Mouse (Mus musculus) right cerebral cortex, postnatal 10 days (tissue): ENCODE measurements around the gene Rcsd1.

ENCODE experiments used
- DNase-seq, 2 experiments: peaks; one replicate each; pipeline ENCODE4 v3.0.0; 2021; ENCODE audit warnings: low spot score in 2 of 2

Gene Rcsd1

DNA sequence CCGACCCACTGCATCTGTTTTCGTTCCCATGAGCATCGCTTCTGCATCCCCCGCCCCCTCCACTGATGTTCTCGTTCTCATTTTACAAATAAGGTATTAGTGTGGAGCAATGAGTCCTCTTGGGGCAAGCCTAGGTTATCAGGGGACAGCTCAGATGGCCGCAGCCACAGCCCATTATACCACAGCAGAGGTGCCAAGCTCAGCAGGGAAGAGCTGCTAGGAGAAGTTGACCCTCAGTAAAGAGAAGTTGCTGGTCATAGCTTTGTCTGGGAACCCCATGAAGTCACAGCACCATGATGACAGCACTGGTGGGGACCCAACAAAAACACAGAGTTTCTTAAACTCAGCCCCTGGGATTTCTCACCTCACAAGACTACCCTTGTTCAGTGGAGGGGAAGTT is 47.8 kb downstream of the Rcsd1 start:
- no peak for DNase-seq

- no peak for DNase-seq
These were observed 48.4 kb downstream of the Rcsd1 start for GRCm38 (mm10) chr1:165661191-165661590.

GRCm38 (mm10) chr1:165660774-165661173 is 48.8 kb downstream of the Rcsd1 start:
- peak; percentile 66 to 77 for DNase-seq

- peak; percentile 79 to 80 for DNase-seq
These were observed 51.0 kb downstream of the Rcsd1 start for GRCm38 (mm10) chr1:165658602-165659001.

DNA sequence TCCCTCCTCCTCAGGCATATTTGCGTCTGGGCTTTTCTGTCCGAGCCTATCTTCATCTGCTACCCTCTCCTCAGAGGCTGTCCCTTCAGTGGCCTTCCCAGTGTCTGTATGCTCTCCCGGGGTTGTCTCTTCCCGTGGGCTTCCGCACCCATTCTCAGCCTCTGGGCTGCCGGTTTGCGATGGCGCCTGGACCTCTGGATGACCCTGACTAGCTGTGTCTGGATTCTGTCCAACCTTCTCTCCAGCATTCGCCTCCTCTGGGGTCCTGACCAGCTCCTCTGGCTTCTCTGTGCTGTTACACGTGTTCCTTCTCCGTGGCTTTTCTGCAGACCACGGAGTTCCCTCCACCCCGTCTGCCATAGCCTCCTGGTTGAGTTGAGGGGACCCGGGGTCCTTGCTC is 54.1 kb downstream of the Rcsd1 start:
- DNase-seq, result no peak

DNA sequence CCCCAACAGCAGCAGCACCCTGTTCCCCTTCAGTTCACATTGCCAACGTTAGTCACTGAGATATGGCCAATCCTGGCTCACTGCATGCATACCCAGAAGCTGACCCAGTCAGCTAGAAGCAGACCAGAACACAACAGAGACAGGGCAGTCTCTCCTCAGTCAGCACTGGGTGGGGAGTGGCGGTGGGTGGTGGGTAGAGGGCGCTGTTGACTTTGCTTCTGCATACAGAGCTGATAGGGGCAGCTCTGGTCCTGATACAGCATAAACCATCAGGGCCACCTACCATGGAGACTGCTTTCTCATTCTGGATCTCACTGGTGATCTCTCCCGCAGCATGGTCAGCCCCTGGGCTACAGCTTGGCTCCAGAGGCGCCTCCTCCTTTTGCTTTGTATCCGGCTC is 54.5 kb downstream of the Rcsd1 start:
- DNase-seq, result no peak

DNA sequence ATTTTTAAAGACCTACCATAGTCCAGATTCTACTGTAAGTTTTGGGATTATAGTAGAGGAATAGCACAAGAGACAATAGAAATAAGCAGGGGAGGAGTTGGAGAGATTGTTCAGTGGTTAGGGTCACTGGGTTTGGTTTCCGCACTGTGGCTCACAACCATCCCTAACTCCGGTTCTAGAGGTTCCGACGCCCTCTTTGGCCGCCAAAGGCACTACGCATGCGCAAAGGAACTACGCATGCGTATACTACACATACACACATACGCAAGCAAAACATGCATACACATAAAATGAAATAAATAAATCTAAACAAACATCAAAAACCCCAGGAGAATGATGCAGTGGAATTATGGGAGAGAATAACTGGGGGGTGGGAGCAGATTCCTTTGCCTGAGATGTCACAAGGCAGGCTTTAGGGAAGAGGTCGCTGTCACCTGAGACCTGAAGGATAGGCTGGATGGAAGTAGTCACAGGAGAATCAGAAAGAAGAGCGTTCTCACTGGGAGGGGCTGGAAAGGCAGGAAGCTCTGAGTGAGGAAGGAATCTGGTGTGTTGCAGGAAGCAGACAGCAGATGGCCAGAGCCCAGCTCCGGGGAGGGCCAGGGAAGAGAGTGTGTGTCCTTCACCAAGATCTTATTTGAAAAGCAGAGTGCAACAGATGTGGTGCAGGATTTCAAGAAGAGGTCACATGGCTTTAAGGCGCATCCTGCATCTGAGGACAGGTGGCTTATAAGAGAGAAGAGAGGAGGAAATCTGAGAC is 56.3 kb downstream of the Rcsd1 start:
- no peak for DNase-seq

GRCm38 (mm10) chr1:165652507-165652906 is 57.0 kb downstream of the Rcsd1 start:
- DNase-seq, result no peak

DNA sequence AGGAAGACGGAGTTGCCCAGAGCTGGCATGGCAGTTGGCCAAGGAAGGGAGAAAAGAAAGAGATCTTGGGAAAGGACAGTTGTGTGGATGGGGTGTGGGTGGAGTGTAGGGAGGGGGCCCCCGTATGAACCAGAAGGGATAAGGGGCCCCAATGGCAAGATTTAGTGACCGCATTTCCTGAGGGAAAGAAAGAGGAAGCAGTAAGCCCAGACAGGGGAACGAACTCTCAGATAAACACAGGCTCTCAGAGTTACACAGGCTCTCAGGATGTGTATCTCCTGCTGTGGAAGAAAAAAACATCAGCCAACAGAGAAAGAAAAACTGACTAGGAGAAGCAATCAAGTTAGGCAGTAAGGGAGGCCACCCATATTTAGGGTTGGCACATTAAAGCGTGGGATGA is 58.4 kb downstream of the Rcsd1 start:
- no peak for DNase-seq

DNA sequence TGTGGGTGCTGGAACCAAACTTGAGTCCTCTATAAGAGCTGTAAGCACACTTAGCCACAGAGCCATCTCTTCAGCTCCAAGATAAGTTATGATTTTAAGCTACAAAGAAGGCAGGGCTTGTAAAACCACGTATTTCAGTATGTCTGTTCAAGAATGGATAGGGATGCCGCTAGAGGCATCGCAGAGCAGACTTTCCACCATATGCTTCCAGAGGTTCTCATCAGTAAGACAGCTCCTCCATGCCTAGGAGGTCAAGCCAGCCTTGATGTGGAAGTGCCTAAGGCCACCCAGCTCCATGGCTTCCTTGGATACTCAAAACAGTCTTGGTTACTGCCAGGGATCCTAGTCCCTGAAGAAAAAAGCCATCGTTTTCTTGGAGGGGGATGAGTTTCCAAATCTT is 64.5 kb downstream of the Rcsd1 start:
- no peak for DNase-seq

GRCm38 (mm10) chr1:165643735-165644134 is 65.8 kb downstream of the Rcsd1 start:
- DNase-seq, result no peak

- DNase-seq, result peak; percentile 61 to 81
These were observed 66.7 kb downstream of the Rcsd1 start for GRCm38 (mm10) chr1:165642780-165643311.

GRCm38 (mm10) chr1:165641786-165642771 is 67.5 kb downstream of the Rcsd1 start:
- DNase-seq, result peak; percentile 86 to 90

DNA sequence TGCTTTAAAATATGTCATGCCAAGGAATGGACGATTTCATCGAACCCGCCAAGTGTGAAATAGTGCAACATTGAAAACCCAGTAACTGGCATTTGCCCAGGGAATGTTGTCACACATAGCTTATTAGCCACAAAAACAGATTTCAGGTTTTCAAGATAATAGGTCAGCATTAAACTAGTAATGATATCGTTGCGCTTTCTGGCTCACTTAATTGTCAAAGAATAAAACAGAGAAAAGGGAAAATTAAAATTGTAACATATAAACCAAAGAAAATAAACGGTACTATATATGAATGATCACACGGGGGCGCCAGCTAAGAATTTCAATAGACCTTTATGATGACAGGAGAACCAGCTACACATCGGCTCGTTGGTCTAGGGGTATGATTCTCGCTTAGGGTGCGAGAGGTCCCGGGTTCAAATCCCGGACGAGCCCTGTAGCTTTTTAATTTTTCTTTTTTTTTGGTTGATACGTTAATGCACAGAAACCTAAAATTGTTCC is 68.2 kb downstream of the Rcsd1 start:
- peak; percentile 73 to 79 for DNase-seq

GRCm38 (mm10) chr1:165636289-165636688 is 73.3 kb downstream of the Rcsd1 start:
- no peak for DNase-seq

DNA sequence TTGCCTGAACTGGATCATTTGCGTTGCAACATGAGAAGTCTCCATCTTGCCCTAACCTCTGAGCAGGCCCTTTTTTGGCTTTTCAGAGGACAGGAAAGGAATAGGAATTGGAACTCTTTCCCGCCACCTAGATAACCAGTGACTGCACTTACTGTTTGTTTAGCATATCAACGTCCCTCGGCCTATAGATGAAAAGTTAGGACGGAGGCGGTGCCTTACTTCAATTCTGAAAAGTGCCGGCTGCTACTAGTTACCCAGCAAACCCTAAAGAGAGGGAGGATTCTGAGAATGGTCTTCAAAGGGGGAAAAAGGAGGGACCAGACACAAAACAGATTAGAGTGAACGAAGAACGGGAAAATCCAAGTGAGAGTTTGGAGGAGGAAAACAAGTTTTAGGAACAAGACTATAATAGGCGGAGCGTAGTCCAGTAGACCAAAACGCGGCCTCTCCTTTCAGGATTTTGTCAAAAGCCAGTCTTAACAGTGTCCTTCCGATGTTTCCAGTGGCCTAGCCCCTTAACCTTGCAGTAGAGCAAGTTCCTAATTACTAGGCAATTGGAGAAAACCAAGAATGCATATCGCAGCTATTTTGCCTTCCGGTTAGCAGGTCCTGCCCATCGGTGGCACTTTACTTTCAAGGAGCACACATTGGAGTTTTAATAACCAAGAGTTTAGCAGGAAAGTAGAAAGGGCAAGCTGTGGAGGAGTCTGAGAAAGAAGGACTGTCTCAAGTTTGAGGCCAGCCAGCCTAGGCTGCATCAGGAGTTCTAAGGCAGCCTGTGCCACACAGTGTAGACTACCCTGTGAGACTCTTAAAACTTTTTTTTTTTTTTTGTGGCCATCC is 74.3 kb downstream of the Rcsd1 start:
- no peak for DNase-seq

DNA sequence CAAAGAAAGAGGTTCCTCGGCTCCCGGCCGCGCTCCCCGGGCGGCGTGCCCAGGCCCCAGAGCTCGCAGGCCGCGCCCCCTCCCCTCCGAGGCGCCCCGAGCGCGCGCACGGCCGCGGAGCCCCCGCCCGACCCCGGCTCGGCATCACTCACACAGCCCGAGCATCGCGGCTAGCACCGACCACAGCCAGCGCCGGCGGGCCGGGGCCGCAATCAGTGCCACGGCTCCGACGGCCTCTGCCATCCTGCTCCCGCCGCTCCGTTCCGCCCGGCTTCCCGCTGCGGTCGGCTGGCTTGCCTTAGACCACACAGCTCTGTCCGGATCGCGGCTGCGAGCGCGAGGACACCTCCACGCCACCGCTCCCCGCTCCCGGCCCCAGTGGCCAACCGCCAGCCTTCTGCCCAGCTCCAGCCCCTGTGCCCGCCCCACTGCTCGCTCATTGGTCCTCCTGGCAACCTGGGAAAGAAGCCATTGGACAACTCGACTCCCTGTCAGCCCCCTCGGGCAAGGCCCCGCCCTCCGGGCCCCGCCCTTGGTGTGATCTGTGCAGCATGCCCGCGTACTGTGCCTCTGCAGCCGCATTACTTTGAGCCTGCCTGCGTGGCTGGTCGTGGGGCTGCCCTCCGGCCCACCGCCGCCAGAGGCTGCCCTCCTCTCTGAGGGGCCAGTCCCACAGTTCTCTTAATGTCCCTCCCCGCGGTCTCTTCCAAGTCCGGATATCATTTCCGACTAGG is 75.2 kb downstream of the Rcsd1 start, which contains the start of gene Mpzl1:
Gene Mpzl1 (minus strand): TSS at position 388 of the 734 bp plus-strand sequence.
- DNase-seq, result peak; percentile 99

DNA sequence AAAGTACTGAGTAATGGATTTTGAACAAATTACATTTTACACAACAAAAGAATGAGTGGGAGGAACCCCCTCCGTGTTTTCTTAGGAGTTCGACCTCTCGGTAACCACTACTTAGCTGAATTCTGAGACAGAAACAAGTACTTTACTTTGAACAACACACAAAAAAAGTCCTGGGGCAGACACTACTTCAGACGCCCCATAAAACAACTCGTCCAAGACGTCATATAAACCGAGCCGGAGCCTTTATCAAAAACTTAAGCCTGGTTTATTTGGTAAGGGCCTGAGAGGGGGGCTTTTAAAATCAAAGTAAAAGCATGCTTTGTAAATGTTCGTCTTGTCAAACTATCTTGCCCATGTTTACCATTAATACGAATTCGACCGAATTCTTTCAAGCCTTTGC is 76.2 kb downstream of the Rcsd1 start:
- DNase-seq, result no peak

- DNase-seq, result no peak
These were observed 78.4 kb downstream of the Rcsd1 start for GRCm38 (mm10) chr1:165631136-165631535.

GRCm38 (mm10) chr1:165629975-165630374 is 79.6 kb downstream of the Rcsd1 start:
- DNase-seq, result no peak

DNA sequence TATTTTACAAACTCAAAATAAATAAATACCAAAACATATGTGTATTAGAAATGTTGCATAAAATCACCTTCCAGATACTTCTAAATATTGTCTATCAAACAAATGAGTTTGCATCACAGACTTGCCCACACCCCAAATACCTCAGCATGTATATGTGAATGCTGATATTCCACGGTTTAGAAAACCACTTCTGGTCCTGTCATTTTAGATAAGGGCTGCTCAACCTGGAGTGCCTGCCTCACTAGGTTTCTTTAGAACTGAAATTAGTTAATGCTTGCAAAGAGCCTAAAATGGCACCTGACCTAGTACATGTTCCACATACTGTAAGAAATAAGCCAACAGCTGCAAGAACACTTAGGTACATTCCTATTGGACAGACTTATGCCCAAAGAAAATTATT is 81.0 kb downstream of the Rcsd1 start:
- DNase-seq, result no peak
